Mouse (Mus musculus) midbrain, postnatal 0 days (tissue): ENCODE measurements around the gene Kmt2d. TPM values are rescaled to one million over a fixed set of nuclear protein-coding genes. Genes with fewer than 3 reads are reported as not detected.
A peak's percentile ranks its signal among the peaks of the same experiment; 100 is the strongest.

ENCODE experiments used
- ATAC-seq: fragments of 200-750 bp; cut with Nextera tagmentation; 2 replicates; pipeline ENCODE4 v1.8.0; 2017; ENCODE audit warnings: moderate number of reproducible peaks, mild to moderate bottlenecking, moderate TSS enrichment, moderate library complexity; ENCODE audit not compliant: low FRiP score
- DNase-seq: peaks from one replicate; pipeline ENCODE4 v3.0.0-alpha.2; 2015; ENCODE audit warnings: low spot score
- H3K27ac ChIP-seq: fragments of 300-500 bp; sonication (generic); 2 replicates; pipeline ENCODE4 v1.5.1; 2014; ENCODE audit warnings: low read depth, mild to moderate bottlenecking, low read length, mixed read lengths
- H3K27me3 ChIP-seq: fragments of 300-500 bp; sonication (generic); 2 replicates; pipeline ENCODE4 v1.6.1; 2014; ENCODE audit warnings: low read length, control low read depth, mixed read lengths; ENCODE audit not compliant: insufficient read depth
- H3K36me3 ChIP-seq: fragments of 300-500 bp; sonication (generic); 2 replicates; pipeline ENCODE4 v1.6.1; 2014; ENCODE audit warnings: low read length, control low read depth, mixed read lengths; ENCODE audit not compliant: insufficient read depth
- H3K4me1 ChIP-seq: fragments of 300-500 bp; sonication (generic); 2 replicates; pipeline ENCODE4 v1.6.1; 2014; ENCODE audit warnings: mild to moderate bottlenecking, control low read depth, antibody characterized with exemption, low read length, mixed read lengths; ENCODE audit not compliant: insufficient read depth
- H3K4me2 ChIP-seq: fragments of 300-500 bp; sonication (generic); 2 replicates; pipeline ENCODE4 v1.6.1; 2014; ENCODE audit warnings: low read depth, mild to moderate bottlenecking, low read length, mixed read lengths; ENCODE audit not compliant: poor library complexity, severe bottlenecking
- H3K4me3 ChIP-seq: fragments of 300-500 bp; sonication (generic); 2 replicates; pipeline ENCODE4 v1.5.1; 2014; ENCODE audit warnings: low read depth, mild to moderate bottlenecking, low read length, moderate library complexity
- H3K9ac ChIP-seq: fragments of 300-500 bp; sonication (generic); replicated peaks from 2 replicates; pipeline ENCODE4 v1.6.1; 2014; ENCODE audit warnings: mild to moderate bottlenecking, low read length, moderate library complexity, mixed read lengths; ENCODE audit not compliant: poor library complexity, severe bottlenecking
- H3K9me3 ChIP-seq: fragments of 300-500 bp; sonication (generic); 2 replicates; pipeline ENCODE4 v1.6.1; 2016; ENCODE audit warnings: low read length, control low read depth
- CTCF ChIP-seq: IDR thresholded peaks from 2 replicates; pipeline ENCODE4 v1.5.1; 2016; ENCODE audit warnings: antibody characterized with exemption, mild to moderate bottlenecking
- WGBS: fragments of 180-500 bp; shearing (Covaris S2); extraction: QIAGEN DNeasy Blood & Tissue Kit; methylation state at CpG from one replicate; pipeline ENCODE4 v1.1.7; 2014; 5-methylcytosine and 5-hydroxymethylcytosine counted together
- polyA plus RNA-seq: library from polyadenylated mRNA; unstranded; fragments of >200 nt; fragmentation: Nextera tagmentation; extraction: Ambion mirVana; gene quantifications from 2 replicates; pipeline ENCODE4 v1.2.1, GENCODE M21; 2015
- total RNA-seq: library from RNA; depleted of rRNA; stranded (reverse); fragments of >200 nt; gene quantifications from 2 replicates; pipeline ENCODE4 v1.2.3, GENCODE M21; 2014

Gene Kmt2d
- total and polyA plus RNA-seq, 2 experiments from 2014 or later: 7.7 to 32.5 TPM

DNA sequence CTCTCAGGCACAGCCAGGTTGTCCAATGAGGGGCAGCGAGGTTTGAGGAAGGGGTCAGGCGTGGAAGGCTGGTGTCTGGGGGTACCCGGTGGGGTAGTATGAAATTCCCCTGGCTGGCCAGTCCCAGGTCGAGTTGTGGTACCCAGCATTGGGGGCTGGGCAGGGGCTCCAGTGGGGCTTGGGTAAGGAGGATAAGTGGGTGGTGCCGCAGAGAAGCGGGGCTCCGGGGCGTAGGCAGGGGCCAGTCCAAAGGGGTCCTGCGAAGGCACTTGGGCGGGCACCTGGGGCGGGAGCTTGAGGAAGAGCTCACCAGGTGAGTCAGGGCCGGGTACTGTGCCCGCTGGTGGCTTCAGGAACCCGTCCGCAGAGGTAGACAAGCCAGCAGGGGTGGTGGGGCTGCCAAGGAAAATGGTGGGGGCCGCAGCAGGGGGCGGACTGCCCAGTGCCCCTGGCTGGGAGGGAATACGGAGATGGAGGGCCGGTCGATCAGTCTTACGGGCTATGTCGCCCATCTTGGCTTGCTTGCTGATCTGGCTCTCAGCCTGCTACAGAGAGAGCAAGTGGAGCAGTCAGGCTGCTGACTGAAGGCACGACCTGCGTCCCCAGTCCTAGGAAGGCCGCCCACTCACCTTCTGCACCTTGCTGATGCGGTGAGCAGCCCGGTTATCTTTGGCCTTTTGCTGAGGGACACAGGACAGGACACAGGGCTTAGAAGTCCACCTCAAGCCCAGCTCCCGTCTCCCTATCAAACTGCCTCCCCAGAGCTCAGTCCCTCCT lies 17.7 kb downstream of the Kmt2d start:
- TF ChIP-seq CTCF: no peak
- Histone ChIP-seq H3K36me3 (peaks cover 88% of the 10 kb centered on the region), H3K9ac (no peak overlapping the region), H3K4me2 (no peak overlapping the region), H3K4me1 (no peaks in the 10 kb centered on the region), H3K9me3 (no peaks in the 10 kb centered on the region), H3K27me3 (no peaks in the 10 kb centered on the region), H3K4me3 (no peak overlapping the region), H3K27ac (no peak overlapping the region)
- WGBS: 94% methylated on average over 28 of the region's 28 CpGs
- ATAC-seq (no peak), DNase-seq (no peak)

DNA sequence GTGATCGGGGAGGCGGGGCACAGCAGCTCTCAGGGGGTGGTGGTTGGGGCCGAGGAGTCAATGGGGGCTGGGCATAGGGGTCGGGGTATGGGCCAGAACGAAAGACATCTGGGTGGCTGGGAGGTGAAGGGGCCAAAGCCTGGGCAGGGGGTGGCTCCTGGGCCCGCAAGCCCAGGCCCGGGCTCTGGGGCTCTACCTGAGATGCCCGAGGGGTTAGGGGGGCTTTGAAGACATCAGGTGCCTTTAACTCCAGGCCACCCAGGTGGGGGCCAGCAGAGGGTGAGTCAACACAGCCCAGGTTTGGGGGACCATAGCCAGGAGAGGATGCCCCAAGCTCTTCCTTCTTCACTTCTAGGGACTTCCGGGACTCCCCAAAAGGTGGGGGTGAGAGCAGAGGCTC lies 18.3 kb downstream of the Kmt2d start:
- Histone ChIP-seq H3K9me3 (no peaks in the 10 kb centered on the region), H3K27ac (no peak overlapping the region), H3K4me3 (no peak overlapping the region), H3K4me1 (no peaks in the 10 kb centered on the region), H3K36me3 (peaks cover 89% of the 10 kb centered on the region), H3K9ac (no peak overlapping the region), H3K4me2 (no peak overlapping the region), H3K27me3 (no peaks in the 10 kb centered on the region)
- WGBS: 88% methylated on average over 9 of the region's 9 CpGs
- no peak for TF ChIP-seq CTCF
- DNase-seq (no peak), ATAC-seq (0 out of 2 replicates have a peak, but pooled peaks have one; percentile 13)

GRCm38 (mm10) chr15:98852071-98852470 lies 18.9 kb downstream of the Kmt2d start:
- Histone ChIP-seq H3K9ac (no peak overlapping the region), H3K36me3 (peaks cover 89% of the 10 kb centered on the region), H3K27ac (no peak overlapping the region), H3K9me3 (no peaks in the 10 kb centered on the region), H3K4me2 (no peak overlapping the region), H3K4me1 (no peaks in the 10 kb centered on the region), H3K4me3 (no peak overlapping the region), H3K27me3 (no peaks in the 10 kb centered on the region)
- no peak for TF ChIP-seq CTCF
- WGBS: 97% methylated on average over 9 of the region's 9 CpGs
- ATAC-seq (no peak), DNase-seq (no peak)

- no peak for ATAC-seq
- H3K9me3 ChIP-seq: no peaks in the 10 kb centered on the region
- H3K4me1 ChIP-seq: no peaks in the 10 kb centered on the region
- H3K27ac ChIP-seq: no peak overlapping the region
- no peak overlapping the region for H3K4me2 ChIP-seq
- H3K27me3 ChIP-seq: no peaks in the 10 kb centered on the region
- 93% methylated on average over 21 of the region's 21 CpGs for WGBS
- H3K4me3 ChIP-seq: no peak overlapping the region
- peaks cover 90% of the 10 kb centered on the region for H3K36me3 ChIP-seq
- H3K9ac ChIP-seq: no peak overlapping the region
- TF ChIP-seq CTCF: no peak
- no peak for DNase-seq
Measured at GRCm38 (mm10) chr15:98851229-98851818, 19.7 kb downstream of the Kmt2d start.

GRCm38 (mm10) chr15:98850668-98851067 lies 20.3 kb downstream of the Kmt2d start:
- WGBS: 92% methylated on average over 14 of the region's 14 CpGs
- Histone ChIP-seq H3K27me3 (no peaks in the 10 kb centered on the region), H3K4me3 (no peak overlapping the region), H3K9ac (no peak overlapping the region), H3K4me1 (no peaks in the 10 kb centered on the region), H3K9me3 (no peaks in the 10 kb centered on the region), H3K36me3 (peaks cover 92% of the 10 kb centered on the region), H3K27ac (no peak overlapping the region), H3K4me2 (no peak overlapping the region)
- ATAC-seq (no peak), DNase-seq (no peak)
- TF ChIP-seq CTCF: no peak

GRCm38 (mm10) chr15:98849956-98850600 lies 20.9 kb downstream of the Kmt2d start:
- H3K4me1 ChIP-seq: no peaks in the 10 kb centered on the region
- peaks cover 92% of the 10 kb centered on the region for H3K36me3 ChIP-seq
- DNase-seq: no peak
- no peak overlapping the region for H3K4me2 ChIP-seq
- no peak overlapping the region for H3K4me3 ChIP-seq
- ATAC-seq: no peak
- 87% methylated on average over 16 of the region's 16 CpGs for WGBS
- H3K9ac ChIP-seq: no peak overlapping the region
- H3K27ac ChIP-seq: no peak overlapping the region
- H3K9me3 ChIP-seq: no peaks in the 10 kb centered on the region
- no peaks in the 10 kb centered on the region for H3K27me3 ChIP-seq
- no peak for TF ChIP-seq CTCF
